Mouse (Mus musculus) MEL (cell line): ENCODE results near the gene Cxcr5. TPM values are rescaled to one million over a fixed set of nuclear protein-coding genes. Genes with fewer than 3 reads are reported as not detected.

ENCODE experiments used
- DNase-seq: peaks from one replicate; pipeline ENCODE4 v3.0.0; 2011; ENCODE audit warnings: low read depth, low spot score
- H3K27ac ChIP-seq: 2 replicates; pipeline ENCODE4 v1.5.1; 2012; ENCODE audit warnings: low read depth, mild to moderate bottlenecking, control low read depth, low read length, moderate library complexity; ENCODE audit not compliant: control insufficient read depth
- H3K27me3 ChIP-seq, 2 experiments: fragments of 150-350 bp in 1 of 2; sonication (generic) in 1 of 2; 2 replicates each; pipeline ENCODE4 v1.6.1; 2012; ENCODE audit warnings: low read length in 2 of 2, mild to moderate bottlenecking in 2 of 2, improper control_type of control experiment in 1 of 2, moderate library complexity in 1 of 2; ENCODE audit not compliant: insufficient read depth in 2 of 2, control insufficient read depth in 1 of 2
- H3K36me3 ChIP-seq, 2 experiments: 2 replicates each; pipeline ENCODE4 v1.6.1; 2012 to 2014; ENCODE audit warnings: low read length in 2 of 2, improper control_type of control experiment in 1 of 2, inconsistent platforms in 1 of 2, mild to moderate bottlenecking in 1 of 2; ENCODE audit not compliant: insufficient read depth in 2 of 2, control insufficient read depth in 1 of 2
- H3K4me1 ChIP-seq, 2 experiments: fragments of 150-350 bp in 1 of 2; sonication (generic) in 1 of 2; 2 replicates each; pipeline ENCODE4 v1.6.1; 2012; ENCODE audit warnings: low read length in 2 of 2, improper control_type of control experiment in 1 of 2, mild to moderate bottlenecking in 1 of 2; ENCODE audit not compliant: insufficient read depth in 2 of 2, control insufficient read depth in 1 of 2
- H3K4me3 ChIP-seq, 2 experiments: fragments of 150-350 bp in 1 of 2; sonication (generic) in 1 of 2; 2 replicates each; pipeline ENCODE4 v1.5.1; 2012; ENCODE audit warnings: low read depth in 2 of 2, low read length in 2 of 2, mild to moderate bottlenecking in 2 of 2, moderate library complexity in 2 of 2, control low read depth in 1 of 2, improper control_type of control experiment in 1 of 2; ENCODE audit not compliant: control insufficient read depth in 1 of 2, insufficient read depth in 1 of 2
- H3K79me2 ChIP-seq: 2 replicates; pipeline ENCODE4 v1.6.1; 2012; ENCODE audit warnings: mild to moderate bottlenecking, low read length, moderate library complexity; ENCODE audit not compliant: control insufficient read depth, poor library complexity, insufficient read depth
- H3K9ac ChIP-seq: 2 replicates; pipeline ENCODE4 v1.6.1; 2012; ENCODE audit warnings: low read depth, mild to moderate bottlenecking, control low read depth, low read length, moderate library complexity; ENCODE audit not compliant: control insufficient read depth, poor library complexity, severe bottlenecking
- H3K9me3 ChIP-seq: fragments of 150-350 bp; sonication (generic); replicated peaks from 2 replicates; pipeline ENCODE4 v1.6.1; 2012; ENCODE audit warnings: mild to moderate bottlenecking, low read length, improper control_type of control experiment, moderate library complexity; ENCODE audit not compliant: insufficient read depth
- CHD2 ChIP-seq: IDR thresholded peaks from 2 replicates; pipeline ENCODE4 v1.6.1; 2011; ENCODE audit warnings: low read length, improper control_type of control experiment
- EP300 ChIP-seq, 2 experiments: IDR thresholded peaks; 2 replicates each; pipeline ENCODE4 v1.6.1; 2011; ENCODE audit warnings: improper control_type of control experiment in 2 of 2, low read length in 2 of 2, low read depth in 1 of 2, mild to moderate bottlenecking in 1 of 2
- ETS1 ChIP-seq: IDR thresholded peaks from 2 replicates; pipeline ENCODE4 v1.6.1; 2012; ENCODE audit warnings: low read depth, mild to moderate bottlenecking, inconsistent platforms, low read length, improper control_type of control experiment, moderate library complexity
- GABPA ChIP-seq: IDR thresholded peaks from 2 replicates; pipeline ENCODE4 v1.6.1; 2012; ENCODE audit warnings: low read depth, mild to moderate bottlenecking, inconsistent platforms, low read length, improper control_type of control experiment, moderate library complexity
- JUND ChIP-seq: IDR thresholded peaks from 2 replicates; pipeline ENCODE4 v1.6.1; 2011; ENCODE audit warnings: low read depth, mild to moderate bottlenecking, improper control_type of control experiment, low read length
- KAT2A ChIP-seq: conservative IDR thresholded peaks from 2 replicates; pipeline ENCODE4 v1.6.1; 2012; ENCODE audit warnings: low read depth, low read length, improper control_type of control experiment, inconsistent platforms
- MAZ ChIP-seq: IDR thresholded peaks from 2 replicates; pipeline ENCODE4 v1.6.1; 2012; ENCODE audit warnings: low read depth, mild to moderate bottlenecking, inconsistent platforms, low read length, improper control_type of control experiment
- MEF2A ChIP-seq: IDR thresholded peaks from 2 replicates; pipeline ENCODE4 v1.6.1; 2014; ENCODE audit warnings: low read depth, mild to moderate bottlenecking, inconsistent platforms, low read length, improper control_type of control experiment; ENCODE audit not compliant: poor library complexity, insufficient replicate concordance, severe bottlenecking; ENCODE audit errors: extremely low read depth
- NRF1 ChIP-seq: IDR thresholded peaks from 2 replicates; pipeline ENCODE4 v1.6.1; 2014; ENCODE audit warnings: low read depth, mild to moderate bottlenecking, inconsistent platforms, low read length, improper control_type of control experiment, moderate library complexity; ENCODE audit not compliant: poor library complexity, insufficient read depth, severe bottlenecking
- POLR2A ChIP-seq, 2 experiments: IDR thresholded peaks; 2 replicates each; pipeline ENCODE4 v1.6.1; 2011 to 2012; ENCODE audit warnings: low read length in 2 of 2, mild to moderate bottlenecking in 2 of 2, control low read depth in 1 of 2, improper control_type of control experiment in 1 of 2, low read depth in 1 of 2, moderate library complexity in 1 of 2; ENCODE audit not compliant: control insufficient read depth in 1 of 2, insufficient read depth in 1 of 2, poor library complexity in 1 of 2
- RAD21 ChIP-seq: IDR thresholded peaks from 2 replicates; pipeline ENCODE4 v1.6.1; 2011; ENCODE audit warnings: mild to moderate bottlenecking, low read depth, low read length, improper control_type of control experiment
- RCOR1 ChIP-seq: IDR thresholded peaks from 2 replicates; pipeline ENCODE4 v1.6.1; 2012; ENCODE audit warnings: low read depth, mild to moderate bottlenecking, inconsistent platforms, low read length, improper control_type of control experiment
- SIN3A ChIP-seq: IDR thresholded peaks from 2 replicates; pipeline ENCODE4 v1.6.1; 2012; ENCODE audit warnings: low read length, improper control_type of control experiment, inconsistent platforms
- TAL1 ChIP-seq: IDR thresholded peaks from 2 replicates; pipeline ENCODE4 v1.6.1; 2012; ENCODE audit warnings: mild to moderate bottlenecking, inconsistent platforms, low read length, moderate library complexity, mixed read lengths
- UBTF ChIP-seq: IDR thresholded peaks from 2 replicates; pipeline ENCODE4 v1.6.1; 2012; ENCODE audit warnings: low read depth, mild to moderate bottlenecking, inconsistent platforms, low read length, improper control_type of control experiment, moderate library complexity, borderline replicate concordance; ENCODE audit not compliant: insufficient read depth
- USF1 ChIP-seq: IDR thresholded peaks from 2 replicates; pipeline ENCODE4 v1.6.1; 2014; ENCODE audit warnings: low read depth, mild to moderate bottlenecking, inconsistent platforms, low read length, improper control_type of control experiment, moderate library complexity
- ZC3H11A ChIP-seq: IDR thresholded peaks from 2 replicates; pipeline ENCODE4 v1.6.1; 2012; ENCODE audit warnings: low read depth, mild to moderate bottlenecking, inconsistent platforms, low read length, improper control_type of control experiment
- ZKSCAN1 ChIP-seq: IDR thresholded peaks from 2 replicates; pipeline ENCODE4 v1.6.1; 2012; ENCODE audit warnings: low read depth, mild to moderate bottlenecking, inconsistent platforms, low read length, improper control_type of control experiment, moderate library complexity
- polyA plus RNA-seq, 2 experiments: library from polyadenylated mRNA; stranded (reverse) in 1 of 2; unstranded in 1 of 2; fragments of >175 nt in 1 of 2; fragments of >200 nt in 1 of 2; gene quantifications; 2 replicates each; pipeline versions ENCODE4 v1.2.1 to v1.2.4; 2012; ENCODE audit warnings: low replicate concordance in 2 of 2, low read depth in 1 of 2; ENCODE audit not compliant: insufficient read length in 2 of 2, insufficient read depth in 1 of 2, missing spikeins in 1 of 2
- total RNA-seq: library from RNA; depleted of rRNA; stranded (reverse); fragments of 300-350 nt; gene quantifications from 2 replicates; pipeline ENCODE4 v1.2.3, GENCODE M21; 2012

Cxcr5 gene
- total and polyA plus RNA-seq, 3 experiments = 0.18 TPM; not detected in 2

DNA sequence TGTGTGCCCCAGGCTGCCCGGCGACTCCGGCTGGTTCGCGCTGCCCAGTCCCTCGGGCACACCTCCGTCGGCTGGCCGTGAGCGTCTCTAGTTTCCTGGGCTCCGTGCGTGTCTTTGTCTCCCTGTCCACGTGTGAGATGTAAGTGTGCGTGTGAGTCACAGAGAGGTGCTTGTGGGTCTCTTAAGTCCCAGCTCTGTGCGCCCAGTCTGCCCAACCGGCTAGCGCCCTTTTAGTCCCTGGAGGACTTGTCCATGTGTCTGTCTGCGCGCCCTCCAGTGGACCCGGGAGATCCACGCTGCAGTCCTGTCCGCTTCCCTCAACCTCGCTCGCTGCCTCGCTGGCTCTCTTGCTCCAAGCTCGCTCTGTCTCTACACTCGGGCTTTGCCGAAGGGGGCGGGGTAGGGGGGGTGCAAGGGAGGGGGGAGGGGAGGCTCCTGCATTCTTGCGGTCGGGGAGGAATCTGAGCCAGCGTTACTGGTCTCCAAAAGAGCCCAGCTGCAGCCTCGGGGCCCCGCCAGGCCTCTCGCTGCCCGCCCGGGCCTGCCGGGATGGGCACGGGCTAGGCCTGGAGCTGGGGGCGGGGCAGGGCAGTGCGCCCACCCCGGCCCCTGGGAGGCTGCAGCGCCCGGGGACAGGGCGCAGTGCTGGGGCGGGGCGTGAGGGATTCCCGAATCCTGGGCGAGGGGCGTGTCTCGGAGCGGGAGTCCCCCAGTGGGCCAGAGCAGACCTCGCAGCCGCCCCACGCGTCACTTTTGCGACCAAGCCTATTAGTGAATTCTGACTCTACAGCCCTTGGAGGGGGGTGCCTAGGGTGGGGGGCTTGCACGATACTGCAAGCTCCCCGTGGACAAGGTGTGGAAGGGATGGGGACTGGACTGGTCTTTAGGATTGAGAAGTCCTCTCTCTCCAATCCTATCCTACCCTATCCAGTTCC lies 63.0 kb downstream of the Cxcr5 start:
- Histone ChIP-seq H3K9ac (no peak overlapping the region), H3K27me3 (no peaks in the 10 kb centered on the region), H3K4me1 (peaks cover 0 to 9% of the 10 kb centered on the region in 2 experiments; a peak in 2 of 4 replicates), H3K27ac (no peak overlapping the region), H3K36me3 (peaks cover 0 to 5% of the 10 kb centered on the region in 2 experiments; a peak in 1 of 4 replicates), H3K4me3 (no peak overlapping the region), H3K79me2 (no peaks in the 10 kb centered on the region), H3K9me3 (no peaks in the 10 kb centered on the region)
- no peak for DNase-seq
- TF ChIP-seq RAD21 (no peak), RCOR1 (no peak), CHD2 (no peak), TAL1 (no peak), ZC3H11A (no peak), KAT2A (no peak), NRF1 (no peak), USF1 (no peak), ETS1 (no peak), MEF2A (no peak)

DNA sequence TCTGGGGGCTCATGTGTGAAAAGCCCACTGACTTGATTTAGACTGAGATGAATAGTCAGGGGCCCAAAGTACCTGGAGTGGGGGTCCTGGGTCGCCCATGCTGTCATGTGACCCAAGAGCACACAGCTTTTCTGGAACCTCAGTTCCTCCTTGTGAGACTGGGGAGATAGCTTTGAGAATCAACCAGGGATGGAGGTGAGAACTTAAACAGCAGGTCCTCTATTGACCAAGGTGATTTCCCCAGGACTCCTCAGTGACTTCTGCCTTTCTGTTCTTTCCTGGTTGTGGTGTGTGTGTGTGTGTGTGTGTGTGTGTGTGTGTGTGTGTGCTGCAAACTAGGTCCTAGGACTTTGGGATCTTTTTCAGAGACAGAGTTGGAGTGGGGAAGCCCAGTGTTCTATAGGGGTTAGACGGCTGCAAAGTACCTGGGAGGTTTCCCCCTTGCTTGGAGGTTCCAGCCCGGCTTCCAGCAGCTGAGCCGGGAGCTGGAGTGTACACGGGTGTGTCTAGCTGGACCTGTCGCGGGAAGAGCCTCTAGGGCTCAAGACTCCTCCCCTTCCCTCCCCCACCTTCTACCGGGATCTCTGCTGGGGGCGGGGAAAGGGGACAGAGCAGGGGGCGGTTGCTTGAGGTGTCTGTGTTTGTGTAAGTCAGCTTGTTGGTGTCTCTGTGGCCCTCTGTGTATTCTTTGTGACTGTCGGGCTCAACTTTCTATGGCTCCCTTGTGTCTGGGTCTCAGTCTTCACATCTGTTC lies 63.9 kb downstream of the Cxcr5 start:
- H3K79me2 ChIP-seq = no peaks in the 10 kb centered on the region
- no peak overlapping the region for H3K9ac ChIP-seq
- no peak overlapping the region for H3K4me3 ChIP-seq
- DNase-seq = no peak
- peaks cover 0 to 15% of the 10 kb centered on the region in 2 experiments; a peak in 2 of 4 replicates for H3K4me1 ChIP-seq
- H3K27ac ChIP-seq = no peak overlapping the region
- H3K27me3 ChIP-seq = no peaks in the 10 kb centered on the region
- TF ChIP-seq ZKSCAN1 (no peak), SIN3A (no peak), CHD2 (no peak), GABPA (no peak), MAZ (no peak), EP300 (IDR thresholded peaks at IDR 0.05; ENCODE audit: low read depth in 1 of 2, low read length in 2 of 2) (no peak), UBTF (no peak), JUND (no peak), POLR2A (IDR thresholded peaks at IDR 0.05; ENCODE audit: control insufficient read depth in 1 of 2, insufficient read depth in 1 of 2, low read depth in 1 of 2, low read length in 2 of 2, poor library complexity in 1 of 2) (no peak), TAL1 (no peak)
- TF ChIP-seq, all 39 proteins: peak for 0
- no peaks in the 10 kb centered on the region for H3K9me3 ChIP-seq
- H3K36me3 ChIP-seq = peaks cover 0 to 11% of the 10 kb centered on the region in 2 experiments; a peak in 2 of 4 replicates
